ENCODE assay signal across 8 mouse cellular contexts in the genomic region with DNA sequence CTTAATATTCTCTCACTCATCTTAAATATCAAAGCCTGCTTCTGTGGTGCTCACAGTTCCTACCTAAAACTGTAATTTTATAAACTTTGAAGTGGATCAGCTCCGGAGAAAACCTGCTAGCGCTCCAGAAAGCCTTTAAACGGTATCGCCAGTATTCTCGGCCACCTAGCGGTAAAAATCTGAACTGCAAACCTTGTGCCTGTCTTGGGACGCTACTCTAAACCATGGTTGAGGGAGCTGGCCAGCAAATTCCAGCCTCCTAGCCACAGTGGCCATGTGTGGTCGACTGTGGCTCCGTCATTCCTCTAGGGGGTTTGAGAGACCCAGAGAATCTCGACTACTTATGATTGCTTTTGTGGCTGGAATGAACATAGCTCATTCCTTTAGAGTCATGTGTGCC. TPM values are rescaled to one million over a fixed set of nuclear protein-coding genes. Genes with fewer than 3 reads are reported as not detected.
DNase-seq lines count a peak whose midpoint lies in the region; ATAC-seq and TF ChIP-seq lines count a peak whose summit lies in the region.

No protein-coding gene starts in this region.

- H3K4me1 ChIP-seq in E14TG2a.4 (replicated peaks; ENCODE audit: low read depth, low read length): peaks cover 14% of the 10 kb centered on the region
- H3K4me1 ChIP-seq in lung, embryonic 15.5 days: no peaks in the 10 kb centered on the region

- H3K27me3 ChIP-seq in E14TG2a.4 (ENCODE audit: insufficient read depth, low read length): no peaks in the 10 kb centered on the region
- no peaks in the 10 kb centered on the region for H3K27me3 ChIP-seq in lung, embryonic 15.5 days

- intact Hi-C loops in heart, postnatal 10 days (cut with DNase I): loop anchor here (5.0 to 10.0 kb wide), 2 partner anchors 99 to 292 kb away; no protein-coding TSS in a partner anchor

- no peak overlapping the region for H3K27ac ChIP-seq in layer of hippocampus, adult 2 months
- no peak overlapping the region for H3K27ac ChIP-seq in lung, embryonic 15.5 days

- whole genome bisulfite sequencing in lung, embryonic 15.5 days: 9% methylated on average over 10 of the region's 10 CpGs

- 0 out of 2 replicates have a peak, but pooled peaks have one; percentile 52 for ATAC-seq in lung, embryonic 15.5 days (ENCODE audit: borderline replicate concordance, extremely low read depth, low FRiP score, low TSS enrichment)

- DNase-seq in brain, adult 2 months (ENCODE audit: low read depth, low spot score): peak; percentile 85
- DNase-seq in fibroblast of lung, adult 2 months (ENCODE audit: low read depth): peak; percentile 71
- peak; percentile 89 to 96 for DNase-seq in heart, postnatal 10 days
- peak; percentile 68 to 93 for DNase-seq in layer of hippocampus, adult 2 months (ENCODE audit: low spot score in 2 of 2)
- DNase-seq in ovary, adult 18-20 months (ENCODE audit: low spot score): peak; percentile 37
- peak; percentile 42 to 82 for DNase-seq in thymus, postnatal 10 days (ENCODE audit: low spot score in 2 of 2)

- TF ChIP-seq CTCF in E14TG2a.4 (conservative IDR thresholded peaks at IDR 0.05; ENCODE audit: low read length): peak; percentile 79
- TF ChIP-seq CTCF in layer of hippocampus, adult 2 months (conservative IDR thresholded peaks at IDR 0.05): peak; percentile 95

- no peak overlapping the region for H3K4me2 ChIP-seq in lung, embryonic 15.5 days

- H3K9me3 ChIP-seq in E14TG2a.4 (ENCODE audit: low read length): no peaks in the 10 kb centered on the region
- no peaks in the 10 kb centered on the region for H3K9me3 ChIP-seq in lung, embryonic 15.5 days

- H3K4me3 ChIP-seq in E14TG2a.4 (replicated peaks; ENCODE audit: low read length): no peak overlapping the region
- no peak overlapping the region for H3K4me3 ChIP-seq in layer of hippocampus, adult 2 months
- no peak overlapping the region for H3K4me3 ChIP-seq in lung, embryonic 15.5 days

- H3K9ac ChIP-seq in lung, embryonic 15.5 days: no peak overlapping the region

- H3K36me3 ChIP-seq in E14TG2a.4 (ENCODE audit: insufficient read depth, low read length): peaks cover 6% of the 10 kb centered on the region; the same call in 1 of the 2 replicates
- H3K36me3 ChIP-seq in lung, embryonic 15.5 days: 0 out of 2 replicates have a peak, but pooled peaks cover 6% of the 10 kb centered on the region

RNA-seq across cellular contexts. Expression of a gene that starts 25.4 kb away (rescaled TPM):
- 1 to 10 TPM; 8.5 to 9.5 TPM for total RNA-seq in heart, postnatal 10 days (2021)
- total RNA-seq in layer of hippocampus, adult 2 months (2021): 10 to 100 TPM; 17.3 to 19.8 TPM
- 8.4 and 8.9 TPM in 2 replicates for polyA plus RNA-seq in lung, embryonic 15.5 days (2015; fragmentation: Nextera tagmentation; extraction: Ambion mirVana)

RNA-seq across cellular contexts. Expression of a gene that starts 29.7 kb away (rescaled TPM):
- not detected for total RNA-seq in heart, postnatal 10 days (2021)
- total RNA-seq in layer of hippocampus, adult 2 months (2021): under 1 TPM in 1 of 2 experiments, not detected in 1; 0.77 TPM
- 6.9 and 8.4 TPM in 2 replicates for polyA plus RNA-seq in lung, embryonic 15.5 days (2015; fragmentation: Nextera tagmentation; extraction: Ambion mirVana)

Comparison
In these comparisons a context has a peak if more than half of its experiments do, and no peak if none do; other contexts are left out.
1. DNase-seq: peak in every context shown above with its lines; median percentile 92 in heart, postnatal 10 days; 85 in brain, adult 2 months; 80 in layer of hippocampus, adult 2 months; 71 in fibroblast of lung, adult 2 months; 62 in thymus, postnatal 10 days; 37 in ovary, adult 18-20 months.